Mouse (Mus musculus) cerebellum, postnatal 10 days (tissue): Measurements from ENCODE around the gene Gm36210.
"Not testable (repeated sequence)": the region's sequence is repeated elsewhere in the genome, so short reads cannot be mapped to it uniquely, and the experiment has no call there.

Experiments
- DNase-seq, 2 experiments: peaks; one replicate each; pipeline ENCODE4 v3.0.0; 2021; ENCODE audit warnings: mixed read lengths in 2 of 2

Gm36210 gene

DNA sequence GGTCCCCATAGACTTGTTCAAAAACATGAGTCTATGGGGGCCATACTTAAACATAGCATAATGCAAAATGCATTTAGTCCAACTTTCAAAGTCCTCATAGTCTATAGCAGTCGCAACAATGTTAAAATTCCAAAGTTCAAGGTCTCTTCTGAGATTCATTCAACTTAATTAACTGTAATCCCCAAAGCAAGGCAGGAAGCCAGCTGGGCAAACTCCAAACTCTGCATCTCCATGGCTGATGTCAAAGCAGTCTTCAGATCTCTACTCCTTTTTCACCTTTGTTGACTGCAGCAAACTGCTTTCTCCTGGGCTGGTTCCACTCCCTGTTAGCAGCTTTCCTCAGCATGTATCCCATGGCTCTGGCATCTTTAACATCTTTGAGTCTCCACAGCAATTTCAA, 27.3 kb downstream of the Gm36210 start:
- DNase-seq = not testable (repeated sequence)

DNA sequence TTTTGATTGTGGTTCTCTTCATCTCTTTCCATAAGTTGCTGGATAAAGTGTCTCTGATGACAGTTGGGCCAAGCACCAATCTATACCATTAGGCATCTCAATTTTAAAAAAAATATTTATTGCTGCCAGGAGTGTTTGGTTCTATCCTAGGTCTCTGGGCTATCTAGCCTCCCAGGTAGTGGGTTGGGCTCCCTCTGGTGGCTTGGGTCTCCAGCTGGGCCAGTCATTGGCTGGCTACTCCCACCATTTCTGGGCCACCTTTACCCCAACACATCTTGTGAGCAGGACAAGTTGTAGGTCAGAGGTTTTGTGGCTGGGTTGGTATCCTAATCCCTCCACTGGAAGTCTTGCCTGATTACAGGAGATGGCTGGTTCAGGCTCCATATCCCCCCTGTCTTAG, 28.1 kb downstream of the Gm36210 start:
- no peak for DNase-seq

DNA sequence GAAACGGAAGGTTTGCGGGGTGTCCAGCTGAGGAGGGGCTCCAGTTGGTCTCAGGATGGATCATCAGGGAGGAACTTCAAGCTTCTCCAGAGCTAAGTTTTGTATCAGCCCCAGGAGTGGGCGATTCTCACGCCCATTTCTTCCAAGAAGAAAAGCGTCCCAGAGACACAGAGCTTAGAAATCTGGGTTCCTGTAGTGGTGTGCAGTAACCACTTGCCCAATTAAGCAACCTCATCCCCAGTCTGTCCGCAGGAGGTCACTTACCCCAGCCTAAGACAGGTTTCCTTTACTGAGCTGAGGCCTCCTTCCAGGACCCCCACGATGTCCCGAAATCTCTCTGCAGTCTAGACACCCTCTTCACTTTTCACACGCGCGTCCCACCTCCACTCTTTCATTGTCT, 29.1 kb downstream of the Gm36210 start:
- no peak for DNase-seq

DNA sequence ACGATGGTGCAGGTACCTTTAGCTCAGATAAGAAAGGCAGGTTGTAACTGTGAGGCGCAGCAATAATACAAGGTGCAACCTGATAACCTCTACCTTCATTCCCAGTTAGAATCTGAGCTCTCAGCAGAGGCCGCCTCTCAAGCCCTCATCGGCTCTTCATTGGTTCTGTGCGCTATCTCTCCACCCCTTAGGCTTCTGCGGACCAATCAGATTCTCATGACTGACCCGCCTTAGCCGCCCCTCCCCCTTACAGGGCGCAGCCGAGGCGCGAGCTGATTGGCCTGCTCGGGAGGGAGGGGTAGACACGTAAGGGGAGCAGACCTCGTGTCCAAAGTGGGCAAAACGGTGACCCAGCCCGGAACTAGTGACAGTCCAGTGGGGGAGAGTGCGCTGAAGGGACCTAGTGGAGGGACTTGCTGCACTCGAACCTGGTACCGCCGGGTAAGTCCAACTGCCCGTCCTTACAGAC, 29.5 kb downstream of the Gm36210 start, which contains the start of gene Isoc2a:
Isoc2a (plus strand) TSS at position 401 of the 469 bp plus-strand sequence.
- peak; percentile 93 to 95 for DNase-seq

DNA sequence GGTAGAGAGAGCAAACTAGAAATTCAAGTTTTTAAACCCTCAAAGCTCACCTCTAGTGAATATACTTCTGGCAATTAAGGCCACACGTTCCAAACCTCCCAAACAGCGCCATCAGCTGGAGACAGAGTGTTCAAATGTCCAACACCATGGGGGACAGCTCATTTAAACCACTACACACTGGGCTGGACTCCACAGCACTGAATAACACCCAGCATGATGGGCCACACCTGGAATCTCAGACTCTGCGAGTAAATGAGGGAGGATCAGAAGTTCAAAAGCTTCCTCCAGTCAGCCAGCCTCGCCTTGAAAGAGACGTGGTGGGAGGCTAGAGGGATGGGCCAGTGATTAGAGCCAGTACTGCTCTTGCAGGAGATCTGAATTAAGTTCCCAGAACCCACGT, 36.2 kb downstream of the Gm36210 start, which contains the start of gene Isoc2b:
Isoc2b (minus strand) TSS at position 126 of the 400 bp plus-strand sequence.
- no peak for DNase-seq

DNA sequence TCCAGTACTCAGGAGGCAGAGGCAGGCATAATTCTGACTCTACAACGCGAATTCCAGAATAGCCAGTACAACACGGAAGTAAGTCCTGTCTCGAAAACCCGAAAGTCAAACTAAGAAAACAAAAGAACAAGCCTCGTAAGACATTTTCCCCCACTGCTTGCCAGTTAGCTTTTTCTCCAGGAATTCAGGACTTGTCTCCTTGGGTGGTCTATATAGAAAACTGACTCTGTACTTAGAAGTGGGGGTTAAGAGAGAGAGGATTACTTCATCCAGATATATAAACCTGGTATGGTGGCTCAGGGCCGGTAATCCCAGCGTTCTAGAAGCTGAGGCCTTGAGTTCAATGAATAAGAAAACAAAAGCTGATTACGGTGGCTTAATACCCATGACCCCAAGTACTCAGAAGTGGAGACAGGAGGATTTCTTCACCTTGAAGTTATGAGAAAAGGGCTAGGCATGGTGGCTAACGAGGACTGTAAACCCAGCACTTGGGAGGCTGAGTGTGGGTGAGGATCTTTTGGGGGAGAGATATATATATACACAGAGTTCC, 39.6 kb downstream of the Gm36210 start:
- no peak for DNase-seq

DNA sequence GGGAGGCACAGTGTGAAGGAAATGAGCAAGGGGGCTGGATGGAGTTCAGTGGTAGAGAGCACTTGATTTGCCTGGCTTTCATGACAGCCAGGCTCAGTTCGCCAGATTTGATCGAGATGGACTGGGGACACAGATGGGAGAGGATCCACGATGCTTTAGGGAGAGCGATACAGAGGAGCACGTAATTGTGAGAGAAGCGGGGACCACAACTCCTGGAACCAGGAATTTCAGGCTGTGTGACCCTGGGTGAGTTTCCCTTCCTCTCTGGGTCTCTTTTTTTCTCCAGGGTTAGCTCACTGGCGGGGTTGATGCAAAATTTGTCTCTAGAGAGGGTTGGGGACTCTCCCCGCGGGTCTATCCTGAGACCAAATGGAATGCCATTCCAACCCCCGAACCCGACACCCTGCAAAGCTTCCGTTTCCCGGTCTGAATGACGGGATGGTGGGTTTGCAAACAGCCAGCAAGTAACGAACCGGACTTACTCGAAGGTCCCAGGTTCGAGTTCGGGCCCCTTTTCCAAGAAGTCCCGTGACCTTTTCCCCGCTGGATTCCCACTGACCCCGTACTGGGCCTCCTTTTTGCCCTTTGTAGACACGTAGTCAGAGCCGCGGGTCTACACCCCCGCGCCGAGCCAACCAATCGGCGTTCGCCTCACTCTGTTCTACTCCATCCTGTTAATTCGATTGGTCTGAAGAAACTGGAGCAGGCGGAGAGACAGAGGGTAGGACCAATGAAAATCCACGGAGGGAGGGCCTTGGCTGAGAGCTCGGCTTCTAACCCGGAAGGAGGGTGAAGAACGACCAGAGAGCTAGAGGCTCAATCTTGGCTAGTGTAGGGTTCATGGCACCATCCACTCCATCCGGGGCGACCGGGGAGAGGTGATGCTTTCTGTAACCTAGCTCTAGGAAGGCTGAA, 40.5 kb downstream of the Gm36210 start:
- DNase-seq = peak; percentile 98

DNA sequence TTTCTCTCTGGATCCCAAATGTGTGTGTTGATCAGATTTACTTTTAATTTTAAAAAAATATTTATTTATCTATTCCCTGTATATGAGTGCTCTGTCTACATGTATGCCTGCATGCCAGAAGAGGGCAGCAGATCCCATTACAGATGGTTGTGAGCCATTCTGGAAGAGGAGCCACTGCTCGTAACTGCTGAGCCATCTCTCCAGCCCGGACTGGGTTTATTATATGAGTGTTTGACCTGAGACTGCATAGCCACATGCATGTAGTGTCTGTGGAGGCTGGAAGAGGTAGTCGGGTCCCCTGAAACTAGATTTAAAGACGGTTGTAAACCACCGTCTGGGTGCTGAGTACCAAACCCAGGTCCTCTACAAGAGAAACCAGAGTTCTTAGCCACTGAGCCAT, 41.2 kb downstream of the Gm36210 start:
- DNase-seq = peak; percentile 69

DNA sequence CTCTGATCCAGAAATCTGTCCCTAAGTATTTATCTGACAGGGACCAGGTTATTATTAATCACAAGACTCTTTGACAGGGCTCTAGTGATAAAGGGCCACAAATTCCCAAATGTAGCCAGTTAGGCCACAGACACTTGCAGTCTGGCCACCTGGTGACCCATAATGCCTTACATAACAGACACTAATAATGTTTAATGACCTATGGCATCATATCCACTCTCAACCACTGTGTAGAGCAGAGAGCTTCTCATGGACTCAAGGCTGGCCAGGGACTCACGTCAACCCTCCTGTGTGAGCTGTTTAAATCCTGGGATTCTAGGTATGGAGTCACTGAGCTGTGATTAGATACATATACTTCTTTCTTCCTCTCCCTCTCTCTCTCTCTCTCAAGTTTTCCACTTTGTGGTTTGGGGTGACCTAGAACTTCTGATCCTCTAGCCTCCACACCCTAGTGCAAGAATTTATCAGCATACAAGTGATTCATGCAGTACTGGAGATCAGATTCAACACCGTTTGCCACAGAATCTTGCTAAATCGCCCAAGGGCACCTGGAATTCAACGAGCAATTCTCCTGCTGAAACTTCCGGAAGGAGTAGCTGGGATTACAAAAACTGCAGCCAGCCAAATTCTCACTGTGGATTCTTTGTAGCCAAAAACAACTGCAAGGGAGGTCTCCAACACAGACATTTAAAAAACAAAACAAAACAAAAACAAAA, 42.0 kb downstream of the Gm36210 start:
- no peak for DNase-seq

DNA sequence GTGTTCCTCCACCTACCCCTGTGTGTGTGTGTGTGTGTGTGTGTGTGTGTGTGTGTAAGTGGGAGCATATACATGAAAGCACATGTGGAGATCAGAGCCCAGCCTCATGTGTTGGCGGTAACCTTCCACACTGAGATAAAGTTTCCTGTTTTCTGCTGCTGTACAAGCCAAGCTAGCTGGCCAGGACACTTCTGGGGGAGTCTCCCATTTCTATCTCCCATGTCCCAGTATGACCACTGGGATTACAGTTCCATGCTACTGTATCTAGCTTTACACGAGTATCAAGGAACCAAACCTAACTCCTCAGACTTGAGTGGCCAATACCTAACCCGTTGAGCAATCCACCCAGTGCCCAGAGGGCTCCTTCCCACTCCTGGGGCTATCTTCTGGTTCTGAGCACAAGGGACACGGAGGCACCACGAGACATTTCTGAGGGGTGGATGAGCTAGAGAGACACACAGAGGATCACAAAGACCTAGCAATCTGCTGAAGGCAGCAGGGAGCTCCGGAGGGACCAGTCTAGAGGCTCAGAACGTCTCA, 42.7 kb downstream of the Gm36210 start:
- no peak for DNase-seq

DNA sequence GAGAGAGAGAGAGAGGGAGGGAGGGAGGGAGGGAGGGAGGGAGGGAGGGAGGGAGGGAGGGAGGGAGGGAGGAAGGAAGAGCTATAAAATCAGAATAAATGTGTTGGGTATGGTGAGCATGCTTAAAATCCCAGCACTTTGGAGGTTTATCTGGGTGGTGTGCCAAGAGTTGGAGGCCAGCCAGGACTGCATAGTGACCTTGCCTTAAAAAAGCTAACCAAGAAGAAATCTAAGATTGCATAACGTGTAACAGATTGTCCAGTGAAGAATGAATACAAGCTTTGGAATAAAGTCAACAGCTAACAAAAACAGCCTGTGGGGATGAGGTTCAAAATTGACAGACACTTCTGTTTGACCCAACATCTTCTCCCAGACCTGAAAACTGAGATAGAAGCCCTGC, 43.3 kb downstream of the Gm36210 start:
- peak; percentile 53 to 55 for DNase-seq

DNA sequence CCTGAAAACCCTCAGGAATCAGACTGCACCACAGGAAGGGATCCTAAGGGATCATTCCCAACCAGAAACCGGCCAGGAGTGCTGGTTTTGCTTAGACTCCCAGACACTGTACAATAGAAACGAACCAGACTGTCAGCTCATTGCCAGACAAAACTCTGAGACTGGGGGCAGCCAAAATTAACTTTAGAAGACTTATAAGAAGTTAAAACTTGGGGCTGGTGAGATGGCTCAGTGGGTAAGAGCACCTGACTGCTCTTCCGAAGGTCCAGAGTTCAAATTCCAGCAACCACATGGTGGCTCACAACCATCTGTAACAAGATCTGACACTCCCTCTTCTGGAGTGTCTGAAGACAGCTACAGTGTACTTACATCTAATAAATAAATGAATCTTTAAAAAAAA, 45.4 kb downstream of the Gm36210 start:
- not testable (repeated sequence) for DNase-seq

DNA sequence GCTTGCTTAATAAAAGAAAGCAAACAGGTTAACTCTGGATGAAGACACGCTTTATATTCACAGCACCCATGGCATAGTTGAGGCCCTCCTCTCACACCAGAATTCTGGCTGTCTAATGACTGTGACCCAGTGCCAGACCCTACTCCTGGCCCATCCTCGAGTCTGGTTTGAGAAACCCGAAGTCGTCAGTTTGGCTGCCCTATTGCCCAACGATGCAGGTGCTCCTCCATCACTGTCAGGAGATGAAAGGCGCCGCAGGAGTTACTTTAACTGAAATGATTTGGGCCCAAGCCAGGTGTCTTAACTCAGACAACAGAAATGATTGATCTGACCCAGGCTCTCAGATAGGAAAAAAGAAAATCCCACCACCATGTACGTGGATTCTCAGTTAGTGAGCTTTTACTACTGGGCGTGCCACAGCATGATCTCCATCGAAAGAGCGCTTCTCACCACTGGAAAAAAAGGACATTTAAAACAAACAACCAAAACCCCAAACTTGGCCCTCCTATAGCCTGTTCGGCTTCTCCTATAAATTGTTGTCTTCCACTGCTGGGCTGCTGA, 46.8 kb downstream of the Gm36210 start:
- no peak for DNase-seq

DNA sequence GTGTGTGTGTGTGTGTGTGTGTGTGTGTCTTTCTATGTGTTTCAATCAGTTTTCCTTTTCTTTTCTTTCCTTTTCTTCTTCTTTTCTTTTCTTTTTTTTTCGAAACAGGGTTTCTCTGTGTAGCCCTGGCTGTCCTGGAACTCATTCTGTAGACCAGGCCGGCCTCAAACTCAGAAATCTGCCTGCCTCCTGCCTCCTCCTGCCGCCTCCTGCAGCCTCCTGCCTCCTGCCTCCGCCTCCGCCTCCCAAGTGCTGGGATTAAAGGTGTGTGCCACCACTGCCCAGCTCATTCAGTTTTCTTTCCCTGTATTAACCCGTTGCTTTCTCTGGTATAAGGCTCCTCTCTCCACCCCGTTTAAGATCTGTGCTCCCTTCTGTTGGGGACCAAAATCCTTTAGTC, 49.0 kb downstream of the Gm36210 start:
- DNase-seq = peak in 1 of 2 experiments; percentile 77

DNA sequence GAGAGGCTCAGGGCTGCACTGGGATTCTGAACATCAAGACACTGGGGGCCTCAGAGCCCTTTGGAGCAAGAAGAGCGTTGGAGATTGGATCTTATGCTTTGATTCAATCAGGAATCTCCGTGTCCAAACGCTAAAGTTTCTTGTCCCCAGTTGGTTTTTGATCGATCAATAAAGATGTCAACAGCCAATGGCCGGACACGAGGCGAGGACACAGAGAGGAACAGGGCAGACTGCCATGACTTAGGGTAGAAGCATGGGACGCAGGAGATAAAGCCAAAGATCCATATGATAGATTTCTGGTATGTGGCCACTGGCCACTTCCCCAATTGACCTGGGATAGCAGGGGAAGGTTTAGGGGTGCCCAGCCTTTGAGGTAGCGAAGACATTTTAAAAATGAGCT, 49.8 kb downstream of the Gm36210 start:
- DNase-seq = no peak

DNA sequence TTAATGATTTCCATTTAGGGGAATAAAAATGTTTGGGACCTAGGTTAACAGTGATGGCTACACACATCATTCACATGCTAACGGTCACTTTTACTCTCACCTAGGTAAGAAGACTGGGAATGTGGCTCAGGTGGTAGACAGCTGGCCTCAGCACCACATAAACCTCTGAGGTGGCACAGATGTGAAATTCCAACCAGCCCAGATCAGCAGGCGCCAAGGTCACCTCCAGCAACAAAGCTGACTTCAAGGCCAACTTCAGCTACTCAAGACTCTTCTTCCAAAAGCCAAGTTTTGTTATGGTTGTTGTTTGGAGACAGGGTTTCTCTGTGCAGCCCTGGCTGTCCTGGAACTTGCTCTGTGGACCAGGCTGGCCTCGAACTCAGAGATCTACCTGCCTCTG, 52.7 kb downstream of the Gm36210 start:
- DNase-seq = no peak

DNA sequence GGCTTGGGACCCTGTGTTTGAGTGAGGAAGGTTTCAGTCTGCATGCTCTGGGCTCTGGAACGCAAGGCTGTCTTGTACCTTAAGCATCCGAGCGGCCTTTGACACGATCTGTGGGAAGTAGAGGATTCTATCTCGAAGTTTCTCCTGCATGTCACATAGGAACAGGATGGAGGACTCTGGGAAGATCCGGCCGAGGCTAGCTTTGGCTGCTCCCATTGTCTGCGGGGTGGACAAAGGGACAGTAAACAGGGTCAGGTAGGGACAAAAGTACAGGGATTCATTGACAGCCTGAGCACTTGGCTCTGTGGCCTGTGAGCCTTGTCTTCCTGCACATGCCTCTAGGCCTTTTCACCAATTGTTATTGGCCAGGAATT, 55.0 kb downstream of the Gm36210 start:
- DNase-seq = no peak

DNA sequence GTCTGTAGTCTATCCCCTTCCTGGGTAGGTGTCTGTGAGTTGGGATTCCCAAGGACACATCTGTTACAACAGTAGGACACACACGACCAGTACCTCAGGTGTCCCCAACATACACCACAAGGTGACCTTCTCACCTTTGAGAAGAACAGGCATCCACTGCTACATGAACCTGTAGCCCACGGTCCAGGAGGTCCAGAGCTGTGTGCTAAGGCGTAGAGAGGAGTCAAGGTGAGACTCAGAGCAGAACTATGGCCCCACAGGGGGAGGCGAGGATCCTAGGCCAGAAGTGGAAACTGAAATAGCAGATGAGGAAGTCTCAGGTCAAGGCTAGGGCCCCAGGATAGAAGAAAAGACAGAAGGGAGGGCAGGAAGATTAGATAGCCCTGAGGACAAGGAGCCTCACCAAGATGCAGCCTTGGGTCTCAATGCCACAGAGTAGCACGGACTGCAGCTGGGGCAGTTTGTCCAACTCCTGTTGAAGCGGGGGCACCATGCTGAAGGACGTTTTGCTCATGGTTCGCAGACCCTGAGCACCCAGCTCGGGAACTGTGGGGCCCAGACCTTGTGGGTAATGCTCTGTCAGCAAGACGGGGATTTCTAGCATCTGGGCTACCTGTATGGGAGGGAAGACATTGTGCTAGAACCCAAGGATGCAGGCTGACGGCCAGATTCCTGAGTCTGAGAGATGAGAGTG, 55.5 kb downstream of the Gm36210 start:
- no peak for DNase-seq

DNA sequence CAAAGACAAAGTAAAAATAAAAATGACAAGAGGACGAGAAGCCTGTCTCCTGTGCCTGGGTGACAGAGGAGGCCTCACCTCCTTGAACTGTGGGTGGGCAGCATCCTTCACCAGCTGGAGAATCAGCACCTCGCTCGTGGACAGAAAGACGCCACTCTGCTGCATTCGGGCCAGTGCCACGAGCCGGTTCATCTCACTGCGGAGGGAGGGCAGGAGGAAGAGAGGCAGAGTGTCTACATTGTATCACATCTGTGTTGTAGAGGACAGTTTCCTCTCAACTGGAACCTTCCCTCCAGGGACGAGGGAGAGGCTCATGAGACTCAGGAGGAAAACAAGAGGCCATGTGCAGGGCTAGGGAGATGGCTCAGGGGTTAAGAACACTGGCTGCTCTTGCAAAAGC, 56.9 kb downstream of the Gm36210 start:
- no peak for DNase-seq
